Mouse (Mus musculus) testis, postnatal 10 days (tissue): ENCODE measurements around the gene Itpkc.

ENCODE experiments used
- DNase-seq: peaks from one replicate; pipeline ENCODE4 v3.0.0; 2021; ENCODE audit warnings: low spot score

Itpkc gene

GRCm38 (mm10) chr7:27164112-27164947 is 64.1 kb downstream of the Itpkc start:
- DNase-seq = peak; percentile 64

DNA sequence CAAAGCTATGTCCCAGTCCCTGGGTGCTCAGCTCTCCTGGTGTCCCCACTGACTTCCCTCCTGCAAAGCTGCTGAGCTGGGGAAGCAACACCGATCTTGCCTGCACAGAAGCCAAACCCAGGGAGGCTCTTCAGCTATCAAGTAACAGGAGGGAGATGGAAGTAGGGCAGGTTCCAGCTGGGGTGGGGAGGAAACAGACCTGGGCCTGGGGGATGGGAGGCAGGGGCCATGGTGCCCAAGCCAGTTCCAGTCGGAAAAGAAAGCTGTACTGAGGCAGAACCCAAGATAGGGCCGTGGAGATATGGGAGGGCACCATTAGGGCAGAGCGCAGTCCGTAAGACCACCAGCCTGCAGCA is 65.0 kb downstream of the Itpkc start:
- DNase-seq = no peak

- DNase-seq = peak; percentile 37
These were observed 65.5 kb downstream of the Itpkc start for GRCm38 (mm10) chr7:27162780-27163449.

DNA sequence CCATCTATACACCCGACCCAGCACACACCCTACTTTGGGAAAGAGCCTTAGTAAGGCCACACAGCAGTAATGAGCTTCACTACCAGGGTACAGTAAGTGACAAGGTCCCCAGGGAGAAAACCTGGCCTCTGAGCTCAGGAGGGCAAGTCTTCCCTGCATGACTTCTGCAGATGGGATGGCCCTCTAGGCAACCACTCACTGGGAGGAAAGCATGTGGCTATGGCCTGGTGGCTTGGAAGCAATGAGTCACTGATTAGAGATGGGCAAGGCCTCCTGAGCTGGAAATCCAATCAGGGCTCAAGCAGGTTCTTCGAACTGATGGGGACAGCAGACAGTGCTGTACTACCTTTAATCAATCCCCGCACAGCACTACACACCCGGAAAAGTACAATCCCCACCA is 66.7 kb downstream of the Itpkc start:
- peak; percentile 38 for DNase-seq

GRCm38 (mm10) chr7:27160921-27161320 is 67.5 kb downstream of the Itpkc start:
- peak; percentile 35 for DNase-seq

- peak; percentile 92 for DNase-seq
These were observed 68.6 kb downstream of the Itpkc start for GRCm38 (mm10) chr7:27159882-27160281.

DNA sequence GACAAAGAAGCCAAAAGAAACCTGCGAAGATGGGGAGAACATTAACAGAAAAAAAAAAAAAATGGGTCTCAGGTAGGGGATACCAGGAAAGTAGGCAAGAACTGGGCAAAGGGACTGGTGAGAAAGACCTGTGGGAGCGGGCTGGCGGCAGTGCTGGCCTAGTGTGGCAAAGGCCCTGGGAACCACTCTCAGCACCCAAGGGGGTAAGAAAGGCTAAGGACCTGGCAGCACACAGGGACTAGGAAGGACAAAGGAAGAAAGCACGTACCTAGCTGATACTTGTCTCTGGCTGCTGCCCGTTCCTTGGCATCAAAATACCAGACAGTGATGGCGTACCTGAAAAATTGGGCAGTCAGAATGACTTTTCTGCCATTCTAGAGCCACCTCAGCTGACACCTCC is 69.2 kb downstream of the Itpkc start:
- DNase-seq = peak; percentile 40

GRCm38 (mm10) chr7:27158171-27158570 is 70.3 kb downstream of the Itpkc start:
- no peak for DNase-seq
